Mouse (Mus musculus): ENCODE measurements around the gene Cngb1. TPM values are rescaled to one million over a fixed set of nuclear protein-coding genes. Genes with fewer than 3 reads are reported as not detected.

Cngb1 gene
- polyA plus RNA-seq, 2 experiments: 0.06 TPM; not detected in 1

DNA sequence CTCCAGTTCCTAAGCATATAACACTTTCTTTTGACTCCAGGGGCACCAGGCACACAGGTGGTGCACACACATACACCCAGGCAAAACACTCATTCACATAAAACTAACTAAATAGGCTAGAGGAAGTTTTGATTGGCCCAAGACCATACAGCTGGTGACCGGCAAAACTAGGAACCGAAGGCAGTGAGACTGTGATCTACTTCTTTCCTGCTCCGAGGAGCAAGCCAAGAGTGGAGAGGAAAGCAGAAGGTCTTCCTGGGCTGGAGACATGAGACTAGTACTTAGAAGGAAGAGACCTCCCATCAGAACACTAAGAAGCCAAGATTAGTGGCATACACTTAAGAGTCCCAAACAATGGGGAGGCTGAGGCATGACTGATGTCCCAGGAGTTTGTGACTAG, 16.8 kb upstream of the Cngb1 start:
- no peaks in the 10 kb centered on the region for H3K9me3 ChIP-seq (ENCODE audit: control insufficient read depth, low read length)
- ATAC-seq (ENCODE audit: insufficient read depth) (no peak), DNase-seq (ENCODE audit: low read depth in 3 of 3, low spot score in 3 of 3) (no peak)
- H3K27ac ChIP-seq: no peak overlapping the region
- TF ChIP-seq CTCF (IDR thresholded peaks at IDR 0.05; ENCODE audit: low read depth) (no peak), EP300 (IDR thresholded peaks at IDR 0.05; ENCODE audit: low read depth) (no peak)
- peaks cover 8% of the 10 kb centered on the region; the same call in 1 of the 2 replicates for H3K27me3 ChIP-seq (ENCODE audit: control insufficient read depth, insufficient read depth, low read length)
- no peak overlapping the region for H3K9ac ChIP-seq (replicated peaks)
- 64% methylated on average over 3 of the region's 3 CpGs for WGBS (ENCODE audit: insufficient replicate concordance)
- H3K4me1 ChIP-seq (replicated peaks; ENCODE audit: control insufficient read depth in 2 of 2, insufficient read depth in 2 of 2, low read length in 1 of 2): no peaks in the 10 kb centered on the region
- H3K36me3 ChIP-seq (replicated peaks; ENCODE audit: control insufficient read depth, insufficient read depth, low read depth): no peaks in the 10 kb centered on the region
- no peak overlapping the region for H3K4me3 ChIP-seq (ENCODE audit: insufficient read depth in 1 of 2, low read depth in 2 of 2, low read length in 2 of 2)
- H3K4me2 ChIP-seq (ENCODE audit: low read depth): no peak overlapping the region

DNA sequence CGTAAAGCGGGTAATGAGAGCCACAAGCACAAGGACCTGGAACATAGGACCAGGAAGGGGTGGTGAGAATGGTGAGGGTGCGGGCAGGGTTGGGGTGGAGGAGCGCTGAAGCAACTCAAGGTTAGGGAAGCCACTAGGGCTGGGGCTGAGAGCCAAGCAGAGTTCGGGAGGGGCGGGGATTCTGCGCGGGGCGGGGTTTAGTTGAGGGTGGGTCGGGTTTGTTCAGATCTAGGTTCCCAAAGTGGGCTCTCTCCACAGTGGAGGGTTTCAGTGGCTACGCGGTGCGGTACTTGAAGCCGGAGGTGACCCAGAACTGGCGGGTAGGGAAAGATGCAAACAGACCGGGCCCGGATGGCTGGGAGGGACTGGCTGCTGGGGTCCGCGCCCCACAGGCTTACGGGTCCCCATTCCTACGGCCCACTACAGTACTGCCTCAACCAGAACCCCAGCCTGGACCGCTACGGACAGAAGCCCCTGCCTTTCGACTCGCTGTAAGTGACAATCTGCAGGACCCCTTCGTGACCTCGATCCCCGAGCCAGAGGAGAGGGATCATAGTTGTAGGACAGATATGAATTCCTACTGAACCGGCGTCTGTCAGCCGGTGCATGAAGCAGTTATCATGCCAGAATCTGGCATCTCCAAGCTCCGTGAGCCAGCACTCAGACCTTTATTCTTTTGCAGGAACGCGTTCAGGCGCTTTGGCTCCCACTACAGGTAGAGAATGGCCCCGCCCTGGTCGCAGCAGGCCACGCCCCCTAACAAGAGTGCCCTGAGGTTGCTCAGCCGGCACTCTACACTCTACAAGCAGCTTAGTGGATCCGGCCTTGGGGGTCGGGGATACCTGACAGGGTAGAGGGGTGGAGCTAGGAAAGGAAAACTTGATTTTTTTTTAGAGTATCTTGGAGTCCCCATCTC, 14.1 kb upstream of the Cngb1 start:
- Histone ChIP-seq H3K9me3 (ENCODE audit: control insufficient read depth, low read length) (no peaks in the 10 kb centered on the region), H3K36me3 (replicated peaks; ENCODE audit: control insufficient read depth, insufficient read depth, low read depth) (no peaks in the 10 kb centered on the region), H3K9ac (replicated peaks) (no peak overlapping the region), H3K4me3 (ENCODE audit: insufficient read depth in 1 of 2, low read depth in 2 of 2, low read length in 2 of 2) (peak overlapping the region; percentile 40 to 43), H3K4me1 (replicated peaks; ENCODE audit: control insufficient read depth in 2 of 2, insufficient read depth in 2 of 2, low read length in 1 of 2) (no peaks in the 10 kb centered on the region), H3K27ac (no peak overlapping the region), H3K27me3 (ENCODE audit: control insufficient read depth, insufficient read depth, low read length) (peaks cover 8% of the 10 kb centered on the region; the same call in 1 of the 2 replicates), H3K4me2 (ENCODE audit: low read depth) (peak overlapping the region; percentile 67)
- DNase-seq (ENCODE audit: low read depth in 3 of 3, low spot score in 3 of 3) (peak in 1 of 3 experiments; percentile 38), ATAC-seq (ENCODE audit: insufficient read depth) (peak; percentile 51; the same call in 1 of the 2 replicates)
- WGBS (ENCODE audit: insufficient replicate concordance): 5% methylated on average over 41 of the region's 41 CpGs
- TF ChIP-seq EP300 (IDR thresholded peaks at IDR 0.05; ENCODE audit: low read depth) (no peak), CTCF (IDR thresholded peaks at IDR 0.05; ENCODE audit: low read depth) (peak; percentile 46)

DNA sequence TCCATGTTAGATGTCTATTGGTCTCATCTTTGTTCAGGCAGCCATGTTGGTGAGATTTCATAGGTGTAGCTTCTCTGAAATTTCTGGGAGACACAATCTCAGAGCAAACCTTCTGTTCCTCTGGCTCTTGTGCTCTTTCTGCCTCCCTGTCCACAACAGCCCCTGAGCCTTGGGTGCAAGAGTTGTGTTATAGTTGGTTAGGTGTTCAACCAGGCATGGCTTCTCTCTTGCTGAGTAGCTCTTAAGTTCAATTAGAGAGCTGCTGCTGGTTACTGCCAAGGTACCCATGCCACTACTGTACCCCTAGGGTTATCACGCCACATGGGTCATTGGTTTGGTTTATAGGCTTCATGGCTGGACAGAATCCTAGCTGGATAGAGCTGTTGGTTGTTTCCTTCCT, 9.0 kb upstream of the Cngb1 start:
- no peak for TF ChIP-seq EP300 (IDR thresholded peaks at IDR 0.05; ENCODE audit: low read depth)
- no peak for TF ChIP-seq CTCF (IDR thresholded peaks at IDR 0.05; ENCODE audit: low read depth)

GRCm38 (mm10) chr8:95314707-95315106, 8.3 kb upstream of the Cngb1 start:
- Histone ChIP-seq H3K36me3 (replicated peaks; ENCODE audit: control insufficient read depth, insufficient read depth, low read depth) (no peaks in the 10 kb centered on the region), H3K27me3 (ENCODE audit: control insufficient read depth, insufficient read depth, low read length) (peaks cover under 1% of the 10 kb centered on the region; the same call in 1 of the 2 replicates), H3K9me3 (ENCODE audit: control insufficient read depth, low read length) (no peaks in the 10 kb centered on the region), H3K27ac (no peak overlapping the region), H3K4me1 (replicated peaks; ENCODE audit: control insufficient read depth in 2 of 2, insufficient read depth in 2 of 2, low read length in 1 of 2) (no peaks in the 10 kb centered on the region), H3K9ac (replicated peaks) (no peak overlapping the region), H3K4me2 (ENCODE audit: low read depth) (no peak overlapping the region), H3K4me3 (ENCODE audit: insufficient read depth in 1 of 2, low read depth in 2 of 2, low read length in 2 of 2) (no peak overlapping the region)
- 38% methylated on average over 2 of the region's 2 CpGs for WGBS (ENCODE audit: insufficient replicate concordance)
- ATAC-seq (ENCODE audit: insufficient read depth) (no peak), DNase-seq (ENCODE audit: low read depth in 3 of 3, low spot score in 3 of 3) (no peak)
- no peak for TF ChIP-seq CTCF (IDR thresholded peaks at IDR 0.05; ENCODE audit: low read depth)
- TF ChIP-seq EP300 (IDR thresholded peaks at IDR 0.05; ENCODE audit: low read depth): no peak

More for the DNA sequence above, 9.0 kb upstream of the Cngb1 start:
- H3K27me3 ChIP-seq (ENCODE audit: control insufficient read depth, insufficient read depth, low read length): peaks cover 5% of the 10 kb centered on the region; the same call in 1 of the 2 replicates
- no peaks in the 10 kb centered on the region for H3K4me1 ChIP-seq (replicated peaks; ENCODE audit: control insufficient read depth in 2 of 2, insufficient read depth in 2 of 2, low read length in 1 of 2)
- no peak for ATAC-seq (ENCODE audit: insufficient read depth)
- H3K27ac ChIP-seq: no peak overlapping the region
- no peaks in the 10 kb centered on the region for H3K9me3 ChIP-seq (ENCODE audit: control insufficient read depth, low read length)
- no peak for DNase-seq (ENCODE audit: low read depth in 3 of 3, low spot score in 3 of 3)
- 68% methylated on average over 1 of the region's 1 CpGs for WGBS (ENCODE audit: insufficient replicate concordance)
- H3K4me3 ChIP-seq (ENCODE audit: insufficient read depth in 1 of 2, low read depth in 2 of 2, low read length in 2 of 2): no peak overlapping the region
- H3K36me3 ChIP-seq (replicated peaks; ENCODE audit: control insufficient read depth, insufficient read depth, low read depth): no peaks in the 10 kb centered on the region
- H3K9ac ChIP-seq (replicated peaks): no peak overlapping the region
- H3K4me2 ChIP-seq (ENCODE audit: low read depth): no peak overlapping the region

DNA sequence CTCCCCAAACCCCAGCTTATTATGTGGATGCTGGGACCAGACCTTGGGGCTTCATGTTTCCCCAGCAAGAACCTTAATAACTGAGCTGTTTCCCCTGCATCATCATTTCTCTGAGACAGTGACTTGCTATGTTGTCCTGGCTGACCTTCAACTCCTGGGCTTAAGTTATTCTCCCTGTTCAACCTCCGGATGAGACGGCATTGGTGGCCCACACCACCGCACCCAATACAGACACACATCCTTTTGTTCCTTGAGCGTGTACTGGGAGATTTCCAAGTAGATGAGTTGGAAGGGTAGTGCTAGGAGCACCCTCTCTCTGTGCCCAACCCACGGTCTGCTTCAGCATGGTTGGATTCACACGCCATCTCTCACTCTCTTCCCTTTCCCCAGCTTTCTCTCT, 7.5 kb upstream of the Cngb1 start:
- H3K9me3 ChIP-seq (ENCODE audit: control insufficient read depth, low read length): no peaks in the 10 kb centered on the region
- no peaks in the 10 kb centered on the region for H3K27me3 ChIP-seq (ENCODE audit: control insufficient read depth, insufficient read depth, low read length)
- TF ChIP-seq CTCF (IDR thresholded peaks at IDR 0.05; ENCODE audit: low read depth) (no peak), EP300 (IDR thresholded peaks at IDR 0.05; ENCODE audit: low read depth) (no peak)
- no peak overlapping the region for H3K4me3 ChIP-seq (ENCODE audit: insufficient read depth in 1 of 2, low read depth in 2 of 2, low read length in 2 of 2)
- H3K4me1 ChIP-seq (replicated peaks; ENCODE audit: control insufficient read depth in 2 of 2, insufficient read depth in 2 of 2, low read length in 1 of 2): no peaks in the 10 kb centered on the region
- DNase-seq (ENCODE audit: low read depth in 3 of 3, low spot score in 3 of 3) (no peak), ATAC-seq (ENCODE audit: insufficient read depth) (no peak)
- no peaks in the 10 kb centered on the region for H3K36me3 ChIP-seq (replicated peaks; ENCODE audit: control insufficient read depth, insufficient read depth, low read depth)
- no peak overlapping the region for H3K9ac ChIP-seq (replicated peaks)
- WGBS (ENCODE audit: insufficient replicate concordance): 80% methylated on average over 6 of the region's 6 CpGs
- no peak overlapping the region for H3K27ac ChIP-seq
- no peak overlapping the region for H3K4me2 ChIP-seq (ENCODE audit: low read depth)

Measured in liver, embryonic 14.5 days (tissue).